Mouse (Mus musculus): ENCODE measurements around the gene Rhbdd3. TPM values are rescaled to one million over a fixed set of nuclear protein-coding genes. Genes with fewer than 3 reads are reported as not detected.
"Not testable (repeated sequence)": the region's sequence is repeated elsewhere in the genome, so short reads cannot be mapped to it uniquely, and the experiment has no call there.

The Rhbdd3 gene
- polyA plus RNA-seq, 1 experiment from 2014 or later: 27.6 TPM

DNA sequence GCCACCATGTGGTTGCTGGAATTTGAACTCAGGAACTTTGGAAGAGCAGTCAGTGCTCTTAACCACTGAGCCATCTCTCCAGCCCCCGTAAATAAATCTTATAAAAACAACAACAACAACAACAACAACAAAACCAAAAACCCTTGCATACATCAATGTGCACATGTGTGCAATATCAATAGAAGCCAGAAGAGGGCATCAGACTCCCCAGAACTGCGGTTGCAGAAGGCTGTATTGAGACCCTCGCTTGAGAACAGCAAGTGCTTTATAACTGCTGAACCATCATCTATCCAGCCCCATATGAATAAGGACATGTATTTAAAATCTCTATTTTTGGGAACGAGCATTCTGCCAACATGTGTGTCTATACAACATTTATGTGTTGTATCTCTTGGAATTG lies 23.8 kb upstream of the Rhbdd3 start:
- Histone ChIP-seq H3K9ac (no peak overlapping the region), H3K9me3 (no peaks in the 10 kb centered on the region), H3K36me3 (replicated peaks) (peaks cover 82% of the 10 kb centered on the region), H3K4me1 (no peaks in the 10 kb centered on the region), H3K4me3 (replicated peaks) (no peak overlapping the region), H3K27ac (no peak overlapping the region), H3K27me3 (no peaks in the 10 kb centered on the region), H3K4me2 (no peak overlapping the region)
- WGBS: 74% methylated on average over 4 of the region's 4 CpGs
- ATAC-seq (ENCODE audit: low FRiP score): peak; percentile 47; the same call in 1 of the 2 replicates

DNA sequence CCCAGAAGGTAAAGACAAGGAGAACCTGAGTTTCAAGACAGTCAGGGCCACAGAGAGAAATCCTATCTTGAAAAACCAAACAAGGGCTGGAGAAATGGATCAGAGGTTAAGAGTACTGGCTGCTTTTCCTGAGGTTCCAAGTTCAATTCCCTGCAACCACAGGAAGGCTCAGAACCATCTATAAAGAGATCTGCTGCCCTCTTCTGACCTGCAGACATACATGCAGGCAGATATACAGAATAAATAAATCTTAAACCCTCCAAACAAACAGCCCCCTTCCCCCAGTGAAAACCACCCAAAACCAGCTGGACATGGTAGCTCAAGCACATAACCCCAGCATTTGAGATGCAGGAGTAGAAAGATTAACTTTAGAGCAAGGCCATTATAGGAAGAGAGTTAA lies 23.0 kb upstream of the Rhbdd3 start:
- H3K4me2 ChIP-seq: no peak overlapping the region
- H3K9me3 ChIP-seq: no peaks in the 10 kb centered on the region
- no peak overlapping the region for H3K4me3 ChIP-seq (replicated peaks)
- H3K27me3 ChIP-seq: no peaks in the 10 kb centered on the region
- H3K36me3 ChIP-seq (replicated peaks): peaks cover 82% of the 10 kb centered on the region
- H3K9ac ChIP-seq: no peak overlapping the region
- H3K27ac ChIP-seq: no peak overlapping the region
- ATAC-seq (ENCODE audit: low FRiP score): no peak
- H3K4me1 ChIP-seq: no peaks in the 10 kb centered on the region

GRCm38 (mm10) chr11:5076843-5077242 lies 21.9 kb upstream of the Rhbdd3 start:
- H3K27ac ChIP-seq; H3K9me3 ChIP-seq; H3K9ac ChIP-seq; H3K4me1 ChIP-seq; H3K27me3 ChIP-seq; H3K4me2 ChIP-seq; H3K4me3 ChIP-seq (replicated peaks): not testable (repeated sequence)
- 95% methylated on average over 4 of the region's 5 CpGs for WGBS
- H3K36me3 ChIP-seq (replicated peaks): peaks cover 78% of the 10 kb centered on the region
- ATAC-seq (ENCODE audit: low FRiP score): 0 out of 2 replicates have a peak, but pooled peaks have one; percentile 5

GRCm38 (mm10) chr11:5089147-5089546 lies 9.6 kb upstream of the Rhbdd3 start:
- Histone ChIP-seq H3K9ac (no peak overlapping the region), H3K4me3 (replicated peaks) (no peak overlapping the region), H3K9me3 (no peaks in the 10 kb centered on the region), H3K4me2 (no peak overlapping the region), H3K27ac (no peak overlapping the region), H3K4me1 (peaks cover 3% of the 10 kb centered on the region; the same call in 1 of the 2 replicates), H3K27me3 (no peaks in the 10 kb centered on the region), H3K36me3 (replicated peaks) (peaks cover 91% of the 10 kb centered on the region)
- ATAC-seq (ENCODE audit: low FRiP score): no peak
- WGBS: 100% methylated on average over 1 of the region's 1 CpGs

DNA sequence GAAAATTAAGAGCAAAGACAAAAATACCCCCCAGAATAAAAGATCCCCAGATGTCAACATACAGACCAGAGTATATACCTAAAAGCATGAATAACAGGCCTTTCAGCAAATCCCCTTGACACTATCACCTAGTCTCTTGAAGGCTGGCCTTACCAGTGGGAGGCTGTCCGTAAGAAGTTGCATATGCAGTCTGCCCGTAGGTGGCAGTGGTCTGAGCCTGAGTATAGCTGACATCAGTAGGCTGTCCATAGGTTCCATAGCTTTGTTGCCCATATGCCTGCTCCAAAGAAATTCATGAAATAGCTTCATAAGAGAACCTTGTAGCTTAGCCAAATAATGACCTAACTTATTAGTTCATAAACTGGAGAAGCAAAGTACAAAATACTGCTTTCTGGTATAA lies 7.0 kb upstream of the Rhbdd3 start:
- Histone ChIP-seq H3K36me3 (replicated peaks) (peaks cover 68% of the 10 kb centered on the region), H3K27me3 (no peaks in the 10 kb centered on the region), H3K4me1 (peaks cover 16% of the 10 kb centered on the region), H3K9ac (no peak overlapping the region), H3K4me2 (no peak overlapping the region), H3K4me3 (replicated peaks) (no peak overlapping the region), H3K9me3 (no peaks in the 10 kb centered on the region), H3K27ac (no peak overlapping the region)
- no peak for ATAC-seq (ENCODE audit: low FRiP score)
- 46% methylated on average over 2 of the region's 2 CpGs for WGBS

GRCm38 (mm10) chr11:5095877-5096276 lies 2.8 kb upstream of the Rhbdd3 start:
- Histone ChIP-seq H3K4me1 (peaks cover 34% of the 10 kb centered on the region), H3K27me3 (no peaks in the 10 kb centered on the region), H3K9me3 (no peaks in the 10 kb centered on the region), H3K4me2 (peak overlapping the region; percentile 91; the same call in 1 of the 2 replicates), H3K9ac (no peak overlapping the region), H3K27ac (no peak overlapping the region), H3K4me3 (replicated peaks) (no peak overlapping the region), H3K36me3 (replicated peaks) (peaks cover 31% of the 10 kb centered on the region)
- 82% methylated on average over 5 of the region's 5 CpGs for WGBS
- ATAC-seq (ENCODE audit: low FRiP score): no peak

DNA sequence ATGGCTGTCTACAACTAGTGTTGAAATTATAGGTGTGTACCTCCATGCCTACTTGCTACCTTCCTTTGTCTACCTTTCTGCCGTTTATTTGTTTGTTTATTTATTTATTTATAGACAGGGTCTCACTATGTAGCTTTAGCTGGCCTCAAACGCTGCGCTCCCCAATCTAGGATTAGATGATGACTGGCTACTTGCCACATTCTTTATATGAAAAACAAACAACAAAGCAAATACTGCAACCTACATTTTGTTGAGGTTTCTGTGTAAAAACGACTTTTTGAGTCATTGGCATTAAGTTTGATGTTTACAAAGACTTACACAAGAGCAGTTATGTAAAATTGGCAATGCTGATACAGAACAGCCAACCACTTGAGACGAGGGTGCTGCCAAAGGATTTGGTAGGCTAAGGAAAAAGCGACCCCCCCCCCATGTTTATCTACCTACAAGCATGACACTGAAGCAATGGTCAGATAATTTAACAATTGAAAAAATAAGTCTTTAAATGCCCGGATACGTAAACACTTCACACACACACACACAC lies 2.2 kb upstream of the Rhbdd3 start:
- Histone ChIP-seq H3K27me3 (no peaks in the 10 kb centered on the region), H3K9me3 (no peaks in the 10 kb centered on the region), H3K36me3 (replicated peaks) (peaks cover 25% of the 10 kb centered on the region), H3K27ac (no peak overlapping the region), H3K4me1 (peaks cover 40% of the 10 kb centered on the region), H3K4me2 (peak overlapping the region; percentile 91), H3K9ac (peak overlapping the region; percentile 27; the same call in 1 of the 2 replicates), H3K4me3 (replicated peaks) (peak overlapping the region; percentile 99)
- no peak for ATAC-seq (ENCODE audit: low FRiP score)
- 79% methylated on average over 8 of the region's 8 CpGs for WGBS

DNA sequence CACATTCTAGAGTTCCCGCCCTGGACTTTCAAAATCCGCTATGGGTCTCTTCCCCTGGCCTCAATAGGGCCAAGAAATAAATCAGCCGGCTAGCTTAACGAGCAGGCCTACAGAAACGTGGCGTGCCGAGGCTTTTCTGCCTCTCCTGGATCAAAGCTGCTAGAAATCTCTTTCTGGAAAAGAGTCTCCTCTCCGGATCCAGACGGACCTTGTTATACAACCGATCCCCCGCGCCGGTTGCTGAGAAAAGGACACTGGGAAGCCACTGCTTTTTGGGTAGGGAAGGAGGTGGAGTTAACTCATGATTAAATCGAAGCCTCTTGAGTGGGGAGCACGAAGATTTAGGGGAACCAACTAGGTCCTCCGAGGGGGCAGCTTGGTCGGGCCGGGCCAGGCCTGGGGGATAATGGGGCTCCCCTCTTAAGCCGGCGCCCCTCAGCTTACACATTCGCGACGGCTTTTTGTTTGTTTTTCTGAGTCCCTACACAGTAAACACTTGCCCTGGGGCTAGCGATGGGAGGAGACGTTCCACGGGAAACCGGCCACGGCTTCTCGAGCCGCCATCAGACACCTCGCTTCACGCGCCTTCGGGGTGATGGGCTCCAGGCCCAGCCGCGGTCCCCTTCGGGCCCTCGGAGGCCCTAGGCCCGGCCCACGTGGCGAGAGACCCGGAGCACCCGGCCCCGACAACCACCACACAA lies 541 bp upstream of the Rhbdd3 start:
- H3K27ac ChIP-seq: peak overlapping the region; percentile 96

DNA sequence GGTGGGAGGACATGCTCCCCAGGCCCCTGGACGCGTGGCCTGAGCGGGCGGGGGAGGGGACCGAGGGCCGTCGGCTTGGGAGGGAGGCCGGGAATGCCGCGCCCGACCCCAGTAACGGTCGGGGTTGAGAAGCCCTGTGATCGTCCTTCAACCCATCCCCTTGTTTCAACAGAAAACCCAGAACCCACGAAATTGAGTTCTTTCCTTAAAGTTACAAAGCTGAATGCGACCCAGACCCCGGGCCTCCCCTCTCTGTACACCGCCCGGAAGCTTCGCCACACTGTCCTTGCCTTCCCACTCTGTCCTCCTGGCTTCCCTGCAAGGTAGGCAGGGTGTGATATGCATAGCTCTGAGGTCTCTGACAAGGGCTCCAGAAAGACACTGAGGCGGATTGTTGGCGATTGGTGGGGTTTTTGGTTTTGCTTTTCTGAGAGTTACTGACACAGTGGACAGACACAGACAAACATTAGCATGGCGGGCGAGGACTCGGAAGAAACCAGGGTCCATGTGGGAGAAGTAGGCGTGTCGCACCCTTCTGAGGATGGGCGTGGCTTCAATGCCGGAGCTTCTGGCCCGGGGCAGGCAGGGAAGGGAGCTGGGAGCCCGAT lies 954 bp downstream of the Rhbdd3 start:
- H3K4me3 ChIP-seq (replicated peaks): peak overlapping the region; percentile 99
- no peaks in the 10 kb centered on the region for H3K9me3 ChIP-seq
- H3K27me3 ChIP-seq: no peaks in the 10 kb centered on the region
- H3K9ac ChIP-seq: peak overlapping the region; percentile 98
- H3K4me1 ChIP-seq: peaks cover 35% of the 10 kb centered on the region
- peak overlapping the region; percentile 91 for H3K4me2 ChIP-seq
- under 1% methylated on average over 31 of the region's 31 CpGs for WGBS
- peak overlapping the region; percentile 96 for H3K27ac ChIP-seq
- ATAC-seq (ENCODE audit: low FRiP score): peak; percentile 75
- H3K36me3 ChIP-seq (replicated peaks): peaks cover 18% of the 10 kb centered on the region

More for the DNA sequence above, 541 bp upstream of the Rhbdd3 start:
- Histone ChIP-seq H3K36me3 (replicated peaks) (peaks cover 15% of the 10 kb centered on the region), H3K4me2 (peak overlapping the region; percentile 91), H3K4me3 (replicated peaks) (peak overlapping the region; percentile 99), H3K27me3 (no peaks in the 10 kb centered on the region), H3K4me1 (peaks cover 40% of the 10 kb centered on the region), H3K9me3 (no peaks in the 10 kb centered on the region), H3K9ac (peak overlapping the region; percentile 98)
- peak; percentile 1; the same call in 1 of the 2 replicates for ATAC-seq (ENCODE audit: low FRiP score)
- WGBS: under 1% methylated on average over 43 of the region's 44 CpGs

DNA sequence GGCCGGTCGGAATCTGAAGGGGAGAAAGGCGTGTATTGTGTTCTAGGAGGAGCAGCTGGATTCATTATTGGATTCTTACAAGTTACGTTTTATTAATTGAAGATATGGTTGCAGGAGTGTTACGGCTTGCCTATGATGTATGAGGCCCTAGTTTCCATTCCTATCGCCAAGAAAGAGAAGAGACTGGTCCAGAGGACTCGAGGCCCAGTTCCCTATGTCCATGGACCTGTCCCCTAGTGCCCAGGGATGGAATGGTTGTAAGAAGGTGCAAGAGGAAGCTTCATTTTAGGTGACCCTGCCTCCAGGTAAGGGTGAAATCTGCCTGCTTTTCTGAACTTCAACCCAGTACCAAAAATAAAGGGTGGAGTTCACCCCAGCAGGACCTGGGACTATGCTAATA lies 1.6 kb downstream of the Rhbdd3 start:
- H3K27me3 ChIP-seq: no peaks in the 10 kb centered on the region
- peaks cover 23% of the 10 kb centered on the region for H3K36me3 ChIP-seq (replicated peaks)
- H3K9ac ChIP-seq: peak overlapping the region; percentile 98
- H3K9me3 ChIP-seq: no peaks in the 10 kb centered on the region
- ATAC-seq (ENCODE audit: low FRiP score): no peak
- WGBS: under 1% methylated on average over 7 of the region's 7 CpGs
- peaks cover 35% of the 10 kb centered on the region for H3K4me1 ChIP-seq
- H3K27ac ChIP-seq: peak overlapping the region; percentile 96
- H3K4me3 ChIP-seq (replicated peaks): peak overlapping the region; percentile 99
- H3K4me2 ChIP-seq: peak overlapping the region; percentile 91

GRCm38 (mm10) chr11:5100801-5101200 lies 2.1 kb downstream of the Rhbdd3 start:
- Histone ChIP-seq H3K4me2 (peak overlapping the region; percentile 91), H3K4me3 (replicated peaks) (peak overlapping the region; percentile 99), H3K9me3 (no peaks in the 10 kb centered on the region), H3K9ac (0 out of 2 replicates have a peak overlapping the region, but pooled peaks have one; percentile 98), H3K4me1 (peaks cover 33% of the 10 kb centered on the region), H3K36me3 (replicated peaks) (peaks cover 27% of the 10 kb centered on the region), H3K27ac (peak overlapping the region; percentile 96; the same call in 1 of the 2 replicates), H3K27me3 (no peaks in the 10 kb centered on the region)
- 60% methylated on average over 5 of the region's 5 CpGs for WGBS
- ATAC-seq (ENCODE audit: low FRiP score): no peak

GRCm38 (mm10) chr11:5101641-5102040 lies 2.9 kb downstream of the Rhbdd3 start:
- Histone ChIP-seq H3K27me3 (no peaks in the 10 kb centered on the region), H3K27ac (no peak overlapping the region), H3K9me3 (no peaks in the 10 kb centered on the region), H3K9ac (0 out of 2 replicates have a peak overlapping the region, but pooled peaks have one; percentile 4), H3K4me3 (replicated peaks) (no peak overlapping the region), H3K4me1 (peaks cover 25% of the 10 kb centered on the region), H3K36me3 (replicated peaks) (peaks cover 27% of the 10 kb centered on the region), H3K4me2 (no peak overlapping the region)
- 86% methylated on average over 6 of the region's 6 CpGs for WGBS
- no peak for ATAC-seq (ENCODE audit: low FRiP score)

All from forebrain, embryonic 12.5 days (tissue).